Mouse (Mus musculus): ENCODE measurements around the gene B9d2. TPM values are rescaled to one million over a fixed set of nuclear protein-coding genes. Genes with fewer than 3 reads are reported as not detected.
A peak's percentile ranks its signal among the peaks of the same experiment; 100 is the strongest.

B9d2 gene
- polyA plus RNA-seq, 1 experiment from 2014 or later, result 30.8 TPM

GRCm38 (mm10) chr7:25652244-25652759, 28.3 kb upstream of the B9d2 start:
- H3K4me2 ChIP-seq, result no peak overlapping the region
- H3K27ac ChIP-seq (replicated peaks), result no peak overlapping the region
- H3K36me3 ChIP-seq, result no peaks in the 10 kb centered on the region
- no peak overlapping the region for H3K9ac ChIP-seq
- no peaks in the 10 kb centered on the region for H3K9me3 ChIP-seq
- H3K4me1 ChIP-seq, result peaks cover 4% of the 10 kb centered on the region
- no peak overlapping the region for H3K4me3 ChIP-seq
- no peaks in the 10 kb centered on the region for H3K27me3 ChIP-seq (replicated peaks)
- 77% methylated on average over 12 of the region's 12 CpGs for WGBS
- ATAC-seq (ENCODE audit: extremely low read depth, insufficient number of reproducible peaks, low FRiP score, low TSS enrichment), result no peak

- H3K9ac ChIP-seq, result no peak overlapping the region
- H3K4me2 ChIP-seq, result no peak overlapping the region
- no peak overlapping the region for H3K4me3 ChIP-seq
- no peak for ATAC-seq (ENCODE audit: extremely low read depth, insufficient number of reproducible peaks, low FRiP score, low TSS enrichment)
- H3K36me3 ChIP-seq, result no peaks in the 10 kb centered on the region
- peaks cover 23% of the 10 kb centered on the region for H3K4me1 ChIP-seq
- WGBS, result 70% methylated on average over 11 of the region's 11 CpGs
- no peak overlapping the region for H3K27ac ChIP-seq (replicated peaks)
- H3K27me3 ChIP-seq (replicated peaks), result no peaks in the 10 kb centered on the region
- no peaks in the 10 kb centered on the region for H3K9me3 ChIP-seq
Observed at GRCm38 (mm10) chr7:25655601-25656428, 24.8 kb upstream of the B9d2 start.

GRCm38 (mm10) chr7:25657785-25658184, 22.8 kb upstream of the B9d2 start:
- H3K9me3 ChIP-seq, result no peaks in the 10 kb centered on the region
- 33% methylated on average over 10 of the region's 10 CpGs for WGBS
- peaks cover 4% of the 10 kb centered on the region for H3K36me3 ChIP-seq
- H3K27me3 ChIP-seq (replicated peaks), result no peaks in the 10 kb centered on the region
- H3K4me3 ChIP-seq, result peak overlapping the region; percentile 82
- peak overlapping the region; percentile 84 for H3K4me2 ChIP-seq
- H3K27ac ChIP-seq (replicated peaks), result no peak overlapping the region
- no peak for ATAC-seq (ENCODE audit: extremely low read depth, insufficient number of reproducible peaks, low FRiP score, low TSS enrichment)
- H3K9ac ChIP-seq, result peak overlapping the region; percentile 88
- peaks cover 23% of the 10 kb centered on the region for H3K4me1 ChIP-seq

GRCm38 (mm10) chr7:25658657-25659472, 21.7 kb upstream of the B9d2 start, which contains the start of the genes Bckdha and Exosc5:
TSS of gene Bckdha (minus strand) at chr7:25658981.
TSS of gene Exosc5 (plus strand) at chr7:25659164.
- H3K9me3 ChIP-seq, result no peaks in the 10 kb centered on the region
- peaks cover 23% of the 10 kb centered on the region for H3K4me1 ChIP-seq
- ATAC-seq (ENCODE audit: extremely low read depth, insufficient number of reproducible peaks, low FRiP score, low TSS enrichment), result peak; percentile 97
- no peaks in the 10 kb centered on the region for H3K27me3 ChIP-seq (replicated peaks)
- H3K27ac ChIP-seq (replicated peaks), result peak within 1 kb of the TSS; percentile 57
- peak within 1 kb of the TSS; percentile 88 for H3K9ac ChIP-seq
- WGBS, result under 1% methylated on average over 50 of the region's 50 CpGs
- peak within 1 kb of the TSS; percentile 84 for H3K4me2 ChIP-seq
- peak within 1 kb of the TSS; percentile 82 for H3K4me3 ChIP-seq
- H3K36me3 ChIP-seq, result peaks cover 15% of the 10 kb centered on the region

- Histone ChIP-seq H3K27me3 (replicated peaks) (no peaks in the 10 kb centered on the region), H3K9ac (no peak overlapping the region), H3K9me3 (no peaks in the 10 kb centered on the region), H3K36me3 (peaks cover 62% of the 10 kb centered on the region), H3K4me3 (no peak overlapping the region), H3K27ac (replicated peaks) (no peak overlapping the region), H3K4me1 (peaks cover 5% of the 10 kb centered on the region; the same call in 1 of the 2 replicates), H3K4me2 (no peak overlapping the region)
- WGBS, result 93% methylated on average over 8 of the region's 8 CpGs
- ATAC-seq (ENCODE audit: extremely low read depth, insufficient number of reproducible peaks, low FRiP score, low TSS enrichment), result no peak
Observed at GRCm38 (mm10) chr7:25666381-25666780, 14.2 kb upstream of the B9d2 start.

- H3K27ac ChIP-seq (replicated peaks), result no peak overlapping the region
- peaks cover 13% of the 10 kb centered on the region for H3K27me3 ChIP-seq (replicated peaks)
- H3K9me3 ChIP-seq, result peaks cover 3% of the 10 kb centered on the region; the same call in 1 of the 2 replicates
- peaks cover 45% of the 10 kb centered on the region for H3K36me3 ChIP-seq
- no peak overlapping the region for H3K4me2 ChIP-seq
- H3K4me1 ChIP-seq, result peaks cover 5% of the 10 kb centered on the region; the same call in 1 of the 2 replicates
- H3K4me3 ChIP-seq, result no peak overlapping the region
- no peak overlapping the region for H3K9ac ChIP-seq
- 81% methylated on average over 10 of the region's 10 CpGs for WGBS
- no peak for ATAC-seq (ENCODE audit: extremely low read depth, insufficient number of reproducible peaks, low FRiP score, low TSS enrichment)
Observed at GRCm38 (mm10) chr7:25669158-25669557, 11.4 kb upstream of the B9d2 start.

- Histone ChIP-seq H3K9me3 (peaks cover 3% of the 10 kb centered on the region; the same call in 1 of the 2 replicates), H3K36me3 (peaks cover 40% of the 10 kb centered on the region), H3K4me1 (peaks cover 5% of the 10 kb centered on the region), H3K4me3 (no peak overlapping the region), H3K27me3 (replicated peaks) (peaks cover 18% of the 10 kb centered on the region), H3K4me2 (no peak overlapping the region), H3K9ac (no peak overlapping the region), H3K27ac (replicated peaks) (no peak overlapping the region)
- 77% methylated on average over 9 of the region's 9 CpGs for WGBS
- no peak for ATAC-seq (ENCODE audit: extremely low read depth, insufficient number of reproducible peaks, low FRiP score, low TSS enrichment)
Observed at GRCm38 (mm10) chr7:25669631-25670030, 10.9 kb upstream of the B9d2 start.

GRCm38 (mm10) chr7:25670096-25670495, 10.5 kb upstream of the B9d2 start:
- peaks cover 3% of the 10 kb centered on the region; the same call in 1 of the 2 replicates for H3K9me3 ChIP-seq
- no peak overlapping the region for H3K4me3 ChIP-seq
- peaks cover 9% of the 10 kb centered on the region for H3K4me1 ChIP-seq
- peaks cover 35% of the 10 kb centered on the region for H3K36me3 ChIP-seq
- 83% methylated on average over 4 of the region's 4 CpGs for WGBS
- no peak for ATAC-seq (ENCODE audit: extremely low read depth, insufficient number of reproducible peaks, low FRiP score, low TSS enrichment)
- H3K9ac ChIP-seq, result no peak overlapping the region
- H3K27ac ChIP-seq (replicated peaks), result no peak overlapping the region
- H3K4me2 ChIP-seq, result no peak overlapping the region
- H3K27me3 ChIP-seq (replicated peaks), result peaks cover 22% of the 10 kb centered on the region

- H3K27ac ChIP-seq (replicated peaks), result no peak overlapping the region
Observed at GRCm38 (mm10) chr7:25671686-25672085, 8.9 kb upstream of the B9d2 start.

GRCm38 (mm10) chr7:25672442-25672841, 8.1 kb upstream of the B9d2 start:
- H3K9ac ChIP-seq, result no peak overlapping the region
- no peak overlapping the region for H3K27ac ChIP-seq (replicated peaks)
- peaks cover 3% of the 10 kb centered on the region; the same call in 1 of the 2 replicates for H3K9me3 ChIP-seq
- H3K4me2 ChIP-seq, result no peak overlapping the region
- H3K27me3 ChIP-seq (replicated peaks), result peaks cover 43% of the 10 kb centered on the region
- no peak overlapping the region for H3K4me3 ChIP-seq
- 45% methylated on average over 4 of the region's 4 CpGs for WGBS
- H3K4me1 ChIP-seq, result peaks cover 19% of the 10 kb centered on the region
- H3K36me3 ChIP-seq, result peaks cover 12% of the 10 kb centered on the region
- ATAC-seq (ENCODE audit: extremely low read depth, insufficient number of reproducible peaks, low FRiP score, low TSS enrichment), result no peak

More at GRCm38 (mm10) chr7:25671686-25672085, 8.9 kb upstream of the B9d2 start:
- Histone ChIP-seq H3K27me3 (replicated peaks) (peaks cover 38% of the 10 kb centered on the region), H3K36me3 (peaks cover 20% of the 10 kb centered on the region), H3K9me3 (peaks cover 3% of the 10 kb centered on the region; the same call in 1 of the 2 replicates), H3K9ac (no peak overlapping the region), H3K4me1 (peaks cover 18% of the 10 kb centered on the region), H3K4me3 (no peak overlapping the region), H3K4me2 (no peak overlapping the region)
- no peak for ATAC-seq (ENCODE audit: extremely low read depth, insufficient number of reproducible peaks, low FRiP score, low TSS enrichment)
- WGBS, result 61% methylated on average over 2 of the region's 2 CpGs

- Histone ChIP-seq H3K4me1 (peaks cover 19% of the 10 kb centered on the region), H3K9me3 (peaks cover 3% of the 10 kb centered on the region; the same call in 1 of the 2 replicates), H3K27ac (replicated peaks) (no peak overlapping the region), H3K9ac (no peak overlapping the region), H3K4me3 (peak overlapping the region; percentile 43), H3K4me2 (peak overlapping the region; percentile 66), H3K36me3 (no peaks in the 10 kb centered on the region), H3K27me3 (replicated peaks) (peaks cover 57% of the 10 kb centered on the region)
- no peak for ATAC-seq (ENCODE audit: extremely low read depth, insufficient number of reproducible peaks, low FRiP score, low TSS enrichment)
- 30% methylated on average over 9 of the region's 9 CpGs for WGBS
Observed at GRCm38 (mm10) chr7:25674297-25674696, 6.3 kb upstream of the B9d2 start.
